Mouse (Mus musculus) mouse trophoblast stem cell (cell line): ENCODE data around the gene Olfr948.

ENCODE experiments used
- in situ Hi-C, 2 experiments: fragments of 300-500 bp; cut with MseI, MboI; formaldehyde crosslinking; loops; 2 replicates in 1 of 2; 3 replicates in 1 of 2; pipeline ENCODE4 v1.15.1; 2025

The Olfr948 gene

GRCm38 (mm10) chr9:39325945-39326344 lies at the start of gene Olfr948:
Gene Olfr948, minus strand, starts transcription at chr9:39326045.
- in situ Hi-C loops: no loop called here

DNA sequence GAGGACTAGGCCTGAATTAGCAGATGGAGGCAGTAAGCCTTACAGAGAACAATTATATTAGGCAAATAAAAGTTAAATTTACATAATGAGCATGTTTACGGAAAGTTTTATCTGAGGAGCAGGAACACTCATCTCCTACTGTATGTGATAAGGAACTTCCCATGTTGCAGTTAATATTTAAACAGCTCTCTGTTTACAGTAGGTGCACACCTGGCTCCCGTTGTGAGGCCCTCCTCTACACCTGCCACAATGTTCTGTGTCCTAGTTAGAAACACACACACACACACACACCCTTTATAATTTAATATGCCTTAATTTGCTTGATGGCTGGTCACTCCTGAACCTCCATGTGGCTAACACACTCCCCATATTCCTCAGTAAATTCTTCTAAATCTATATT lies 38.7 kb downstream of the Olfr948 start:
- in situ Hi-C loops: no loop called here

DNA sequence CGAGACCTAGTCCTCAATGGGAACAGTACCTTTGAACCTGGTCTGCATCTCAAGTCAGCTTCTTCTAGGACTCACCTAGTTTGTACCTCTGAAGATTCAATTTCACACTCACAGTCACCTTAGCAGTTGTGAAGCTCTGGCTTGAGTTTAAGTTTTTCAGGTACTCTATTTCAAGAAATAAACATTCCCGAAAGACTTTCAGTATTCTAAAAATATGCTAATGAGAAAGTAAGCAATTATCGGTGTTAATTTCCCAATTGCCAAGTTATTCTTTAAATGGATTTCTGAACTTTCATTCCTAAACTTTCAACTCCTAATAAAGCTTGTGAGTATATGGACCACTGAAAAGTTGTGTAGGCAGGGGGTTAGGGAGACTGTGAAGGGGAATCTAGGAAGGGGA lies 49.1 kb downstream of the Olfr948 start, which contains the start of gene Olfr945:
Gene Olfr945, minus strand, starts transcription at position 101 of the 400 bp plus-strand sequence.
- in situ Hi-C loops: no loop called here
